8 mouse cellular contexts compared by ENCODE assay signal in the genomic region with DNA sequence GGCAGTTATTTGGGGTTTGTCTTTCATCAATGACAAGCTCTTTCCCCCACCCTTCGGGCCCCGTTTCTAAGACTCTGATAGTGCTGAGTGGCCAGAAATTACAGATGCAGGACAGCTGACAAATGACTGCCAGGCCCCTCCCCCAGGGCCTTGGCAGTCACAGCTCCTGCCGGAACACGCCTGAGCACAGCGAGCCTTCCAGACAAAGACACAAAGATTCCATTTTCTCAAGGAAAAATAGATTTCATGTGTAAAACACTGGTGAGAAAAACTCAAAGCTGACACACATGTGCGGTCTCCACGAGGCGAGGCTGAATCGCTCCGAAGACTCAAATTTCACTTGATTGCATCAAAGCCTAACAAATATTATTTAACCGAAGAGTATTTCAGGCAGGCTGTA.
DNase-seq lines count a peak whose midpoint lies in the region; ATAC-seq and TF ChIP-seq lines count a peak whose summit lies in the region.
"Had no signal": no experiment of that assay in that cellular context is flagged by ENCODE, and none has a peak within 500 bp of the region (broad histone marks: within the 10 kb centered on the region; RNA-seq: fewer than 3 reads in every experiment).

No protein-coding gene starts in this region.

- H3K9ac ChIP-seq in intestine, postnatal 0 days (ENCODE audit: low read depth, low read length) = no peak overlapping the region
- no peak overlapping the region for H3K9ac ChIP-seq in limb, embryonic 14.5 days (ENCODE audit: low read depth, low read length, severe bottlenecking)
- H3K9ac ChIP-seq: liver, embryonic 14.5 days had no signal

- TF ChIP-seq CTCF in intestine, postnatal 0 days (IDR thresholded peaks at IDR 0.05; ENCODE audit: low read depth) = no peak

- H3K27ac ChIP-seq in intestine, postnatal 0 days (ENCODE audit: low read depth, low read length) = no peak overlapping the region; the same call in 1 of the 2 replicates
- peak overlapping the region; percentile 53 for H3K27ac ChIP-seq in limb, embryonic 14.5 days (replicated peaks; ENCODE audit: low read depth, low read length)
- H3K27ac ChIP-seq: liver, embryonic 14.5 days had no signal

- WGBS in intestine, postnatal 0 days = 33% methylated on average over 11 of the region's 11 CpGs
- 12% methylated on average over 11 of the region's 11 CpGs for WGBS in limb, embryonic 14.5 days

- 0 out of 2 replicates have a peak, but pooled peaks cover 7% of the 10 kb centered on the region for H3K4me1 ChIP-seq in intestine, postnatal 0 days (replicated peaks; ENCODE audit: control insufficient read depth, insufficient read depth, low read length)
- peaks cover 23% of the 10 kb centered on the region for H3K4me1 ChIP-seq in limb, embryonic 14.5 days (ENCODE audit: control insufficient read depth, insufficient read depth, low read length)

- peaks cover 7% of the 10 kb centered on the region; the same call in 1 of the 2 replicates for H3K36me3 ChIP-seq in intestine, postnatal 0 days (ENCODE audit: control insufficient read depth, insufficient read depth)
- H3K36me3 ChIP-seq in limb, embryonic 14.5 days (ENCODE audit: control insufficient read depth, insufficient read depth, low read length) = peaks cover 41% of the 10 kb centered on the region

- no peak overlapping the region for H3K4me3 ChIP-seq in intestine, postnatal 0 days (ENCODE audit: low read depth, low read length)
- no peak overlapping the region for H3K4me3 ChIP-seq in limb, embryonic 14.5 days (replicated peaks; ENCODE audit: low read length)

- TF ChIP-seq POLR2A in limb, embryonic 14.5 days (IDR thresholded peaks at IDR 0.05; ENCODE audit: borderline replicate concordance, extremely low read depth, insufficient read depth, insufficient read length) = no peak

- peak; percentile 83 for ATAC-seq in intestine, postnatal 0 days
- peak; percentile 85; the same call in 1 of the 2 replicates for ATAC-seq in limb, embryonic 14.5 days (ENCODE audit: low FRiP score, low read depth)

- peak; percentile 60 for DNase-seq in adrenal gland, postnatal 25 days
- DNase-seq in embryo, embryonic 9.5 days (ENCODE audit: extremely low spot score) = peak; percentile 65
- peak; percentile 65 to 72 for DNase-seq in heart, adult 18-20 months
- peak; percentile 83 for DNase-seq in limb, embryonic 14.5 days (ENCODE audit: low spot score)
- peak; percentile 67 for DNase-seq in neural tube, embryonic 10.5 days (ENCODE audit: extremely low spot score, low spot score)
- no peak for DNase-seq in natural killer cell, adult 2 months (ENCODE audit: low spot score in 2 of 2)

- no peaks in the 10 kb centered on the region for H3K9me3 ChIP-seq in intestine, postnatal 0 days (ENCODE audit: control insufficient read depth)
- no peaks in the 10 kb centered on the region for H3K9me3 ChIP-seq in limb, embryonic 14.5 days (ENCODE audit: control insufficient read depth, low read length)

- peak overlapping the region; percentile 53 for H3K4me2 ChIP-seq in intestine, postnatal 0 days (replicated peaks; ENCODE audit: low read depth)
- H3K4me2 ChIP-seq in limb, embryonic 14.5 days (replicated peaks; ENCODE audit: low read depth, low read length, severe bottlenecking) = peak overlapping the region; percentile 28; the same call in 1 of the 2 replicates

- H3K27me3 ChIP-seq in intestine, postnatal 0 days (replicated peaks; ENCODE audit: control insufficient read depth, insufficient read depth, low read length) = no peaks in the 10 kb centered on the region
- no peaks in the 10 kb centered on the region for H3K27me3 ChIP-seq in limb, embryonic 14.5 days (ENCODE audit: control insufficient read depth, insufficient read depth, low read length)

Comparison
In these comparisons a context has a peak if more than half of its experiments do, and no peak if none do; other contexts are left out.
1. DNase-seq: peak in adrenal gland, postnatal 25 days (single experiment), embryo, embryonic 9.5 days (single experiment), heart, adult 18-20 months (2 of 2), limb, embryonic 14.5 days (single experiment) and neural tube, embryonic 10.5 days (single experiment); none in natural killer cell, adult 2 months (0 of 2).